Mouse (Mus musculus): ENCODE measurements around the gene Card19. TPM values are rescaled to one million over a fixed set of nuclear protein-coding genes. Genes with fewer than 3 reads are reported as not detected.

Card19 gene
- polyA plus RNA-seq, 1 experiment from 2014 or later, result 58.9 TPM

- in situ Hi-C loops (cut with MboI; ENCODE audit: low pct_unique_long_range_greater_than_20kb), result no loop called here
- no peak for DNase-seq (ENCODE audit: low read depth, low spot score)
- H3K27me3 ChIP-seq, result peaks cover 13% of the 10 kb centered on the region
- ATAC-seq, result no peak
- ChIA-PET POLR2A (interaction anchor here (0.6 kb wide), 1 partner anchor 432 kb away, joined by 3 read pairs; no protein-coding TSS in a partner anchor), CTCF (interaction anchor here (1.5 kb wide), 1 partner anchor 10 kb away, joined by 3 read pairs; no protein-coding TSS in a partner anchor)
- TF ChIP-seq CTCF (IDR thresholded peaks at IDR 0.05), result no peak
These were observed 57.7 kb downstream of the Card19 start for GRCm38 (mm10) chr13:49158040-49158713.

DNA sequence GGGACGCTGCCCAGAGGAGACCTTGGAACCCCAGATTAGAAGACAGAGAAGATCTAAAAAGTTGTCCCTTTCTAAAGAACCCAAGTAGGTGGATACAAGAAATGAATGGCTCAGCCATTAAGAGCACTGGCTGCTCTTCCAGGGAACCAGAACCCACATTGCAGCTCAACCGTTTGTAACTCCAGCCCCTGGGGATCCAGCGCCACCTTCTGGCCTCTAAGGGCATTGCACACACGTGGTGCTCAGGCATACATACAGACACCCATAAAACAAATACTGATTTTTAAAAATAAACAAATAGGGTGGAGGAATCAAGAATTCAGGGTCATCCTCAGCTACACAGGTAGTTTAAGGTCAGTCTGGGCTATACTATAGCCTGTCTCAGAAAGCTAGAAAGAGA, 59.2 kb downstream of the Card19 start:
- peaks cover 13% of the 10 kb centered on the region for H3K27me3 ChIP-seq
- DNase-seq (ENCODE audit: low read depth, low spot score) (no peak), ATAC-seq (no peak)
- peak; percentile 64 for TF ChIP-seq CTCF (IDR thresholded peaks at IDR 0.05)
- ChIA-PET POLR2A (interaction anchor here (1.1 kb wide), 1 partner anchor 11 kb away, joined by 4 read pairs; no protein-coding TSS in a partner anchor), CTCF (no interaction called here)
- in situ Hi-C loops (cut with MboI; ENCODE audit: low pct_unique_long_range_greater_than_20kb), result no loop called here

DNA sequence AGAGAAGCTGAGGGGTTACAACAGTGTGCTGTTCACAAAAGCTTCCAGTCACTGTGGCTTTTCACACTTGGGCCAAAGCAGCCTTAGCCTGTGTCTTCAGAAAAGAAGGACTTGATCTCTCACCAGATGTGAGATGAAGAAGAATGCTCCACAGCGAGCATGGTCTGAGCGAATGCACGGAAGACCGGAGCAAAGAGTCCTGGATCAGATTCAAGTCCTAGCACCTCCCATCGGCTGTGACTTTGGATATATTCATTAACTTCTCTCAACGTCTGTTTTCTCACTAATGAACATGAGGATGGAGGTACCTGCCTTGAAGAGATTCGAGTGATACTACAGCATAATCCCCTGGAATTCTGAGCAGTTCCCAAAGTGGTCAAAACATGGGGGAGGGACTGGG, 61.2 kb downstream of the Card19 start:
- ATAC-seq (no peak), DNase-seq (ENCODE audit: low read depth, low spot score) (no peak)
- CTCF ChIA-PET, result no interaction called here
- in situ Hi-C loops (cut with MboI; ENCODE audit: low pct_unique_long_range_greater_than_20kb), result no loop called here
- POLR2A ChIA-PET, result no interaction called here
- TF ChIP-seq CTCF (IDR thresholded peaks at IDR 0.05), result no peak
- H3K27me3 ChIP-seq, result peaks cover 18% of the 10 kb centered on the region

DNA sequence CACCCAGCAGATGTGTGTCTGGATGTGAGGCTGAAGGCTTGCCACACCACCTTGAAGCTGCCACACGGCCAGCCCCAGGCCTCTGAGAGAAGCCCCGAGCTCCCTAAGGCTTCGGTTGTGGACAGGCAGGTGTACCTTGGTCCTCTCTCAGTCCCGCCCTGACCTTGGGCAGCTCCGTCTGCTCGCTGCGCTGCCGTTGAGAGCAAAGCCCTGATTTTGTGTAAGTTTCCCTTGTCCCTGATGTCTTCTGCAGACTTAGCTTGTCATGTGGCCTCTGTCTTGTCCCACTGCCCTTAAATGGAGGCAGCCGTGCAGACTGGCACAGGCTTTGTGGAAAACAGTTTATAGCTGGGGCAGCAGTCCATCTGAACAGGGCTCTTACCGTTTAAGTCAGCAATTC, 61.8 kb downstream of the Card19 start:
- peaks cover 15% of the 10 kb centered on the region for H3K27me3 ChIP-seq
- no peak for TF ChIP-seq CTCF (IDR thresholded peaks at IDR 0.05)
- ChIA-PET POLR2A (no interaction called here), CTCF (no interaction called here)
- in situ Hi-C loops (cut with MboI; ENCODE audit: low pct_unique_long_range_greater_than_20kb), result no loop called here
- no peak for ATAC-seq
- no peak for DNase-seq (ENCODE audit: low read depth, low spot score)

Other genes with a start within 250 kb of the Card19 start
- gene Fam120a, start 248.0 kb downstream of the Card19 start, polyA plus RNA-seq (2021), result 172 TPM
- 1.8 TPM for gene Wnk2, start 68.0 kb downstream of the Card19 start, polyA plus RNA-seq (2021)
- gene Ninj1, start 28.6 kb downstream of the Card19 start, polyA plus RNA-seq (2021), result 106 TPM
- not detected for gene Susd3, start 32.7 kb upstream of the Card19 start, polyA plus RNA-seq (2021)
- gene Fgd3, start 104.3 kb upstream of the Card19 start, polyA plus RNA-seq (2021), result 79.4 TPM
- gene Bicd2, start 125.5 kb upstream of the Card19 start, polyA plus RNA-seq (2021), result 45.2 TPM
- gene Ippk, start 205.2 kb upstream of the Card19 start, polyA plus RNA-seq (2021), result 14.1 TPM

Data from Patski (cell line).